Mouse (Mus musculus) limb, embryonic 10.5 days (tissue): Measurements from ENCODE around the gene Kptn. TPM values are rescaled to one million over a fixed set of nuclear protein-coding genes. Genes with fewer than 3 reads are reported as not detected.

Experiments
- DNase-seq: peaks from one replicate; pipeline ENCODE4 v3.0.0-alpha.2; 2017; ENCODE audit warnings: low spot score
- H3K27ac ChIP-seq: fragments of 300-500 bp; sonication (generic); 2 replicates; pipeline ENCODE4 v1.5.1; 2016; ENCODE audit warnings: mild to moderate bottlenecking
- H3K27me3 ChIP-seq: fragments of 300-500 bp; sonication (generic); 2 replicates; pipeline ENCODE4 v1.6.1; 2016; ENCODE audit warnings: low read depth, mild to moderate bottlenecking; ENCODE audit not compliant: poor library complexity, severe bottlenecking
- H3K36me3 ChIP-seq: fragments of 300-500 bp; sonication (generic); 2 replicates; pipeline ENCODE4 v1.6.1; 2016; ENCODE audit warnings: mild to moderate bottlenecking, moderate library complexity
- H3K4me1 ChIP-seq: fragments of 300-500 bp; sonication (generic); 2 replicates; pipeline ENCODE4 v1.6.1; 2016
- H3K4me3 ChIP-seq: fragments of 300-500 bp; sonication (generic); 2 replicates; pipeline ENCODE4 v1.5.1; 2016; ENCODE audit warnings: mild to moderate bottlenecking, moderate library complexity
- H3K9me3 ChIP-seq: fragments of 300-500 bp; sonication (generic); replicated peaks from 2 replicates; pipeline ENCODE4 v1.6.1; 2016; ENCODE audit warnings: mild to moderate bottlenecking
- WGBS: fragments of 180-500 bp; shearing (Covaris S2); methylation state at CpG from one replicate; pipeline ENCODE4 v1.1.7; 2016; 5-methylcytosine and 5-hydroxymethylcytosine counted together
- polyA plus RNA-seq: library from polyadenylated mRNA; unstranded; fragments of >200 nt; fragmentation: Nextera tagmentation; extraction: Ambion mirVana; gene quantifications from 2 replicates; pipeline ENCODE4 v1.2.1, GENCODE M21; 2016

Kptn gene
- polyA plus RNA-seq, 1 experiment from 2014 or later, result 27.0 TPM

DNA sequence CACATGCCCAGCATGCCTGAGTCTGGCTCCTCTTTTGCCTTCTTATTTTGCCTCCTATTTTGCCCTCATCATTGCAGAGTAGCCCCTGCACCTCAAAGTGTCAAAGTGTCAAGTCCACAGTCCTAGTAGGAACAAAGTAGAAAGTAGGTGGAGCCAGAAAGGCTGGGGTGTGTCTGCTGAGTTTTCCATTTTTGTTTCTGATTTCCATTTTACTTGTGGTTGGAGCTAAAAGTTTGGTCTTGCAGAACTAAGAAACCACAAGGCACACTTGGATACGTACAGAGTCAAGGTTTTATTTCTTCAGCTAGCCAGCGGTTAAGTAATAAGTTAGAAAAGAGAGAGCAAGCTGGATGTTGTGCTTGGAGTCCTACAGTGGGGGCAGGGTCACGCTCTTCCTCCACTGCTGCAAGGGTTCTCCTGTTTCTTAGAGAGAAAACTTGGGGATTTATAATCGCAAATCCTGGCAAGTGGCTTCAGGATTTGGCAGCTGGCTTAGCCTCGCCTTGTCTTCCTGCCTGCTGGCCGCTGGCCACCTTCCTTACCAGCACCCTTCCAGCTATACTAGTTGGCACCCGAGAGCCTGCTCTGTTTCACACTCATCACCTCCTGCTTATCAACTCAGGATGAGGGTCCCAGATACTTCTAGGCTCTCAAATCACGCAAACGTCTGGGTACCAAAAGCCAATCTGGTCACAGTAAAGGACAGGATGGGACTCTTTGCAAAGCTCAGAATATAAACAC is 35.6 kb downstream of the Kptn start:
- no peak for DNase-seq
- Histone ChIP-seq H3K4me3 (no peak overlapping the region), H3K36me3 (no peaks in the 10 kb centered on the region), H3K27ac (no peak overlapping the region), H3K27me3 (peaks cover 36% of the 10 kb centered on the region), H3K4me1 (peaks cover 6% of the 10 kb centered on the region; the same call in 1 of the 2 replicates), H3K9me3 (no peaks in the 10 kb centered on the region)
- WGBS, result 74% methylated on average over 9 of the region's 9 CpGs

DNA sequence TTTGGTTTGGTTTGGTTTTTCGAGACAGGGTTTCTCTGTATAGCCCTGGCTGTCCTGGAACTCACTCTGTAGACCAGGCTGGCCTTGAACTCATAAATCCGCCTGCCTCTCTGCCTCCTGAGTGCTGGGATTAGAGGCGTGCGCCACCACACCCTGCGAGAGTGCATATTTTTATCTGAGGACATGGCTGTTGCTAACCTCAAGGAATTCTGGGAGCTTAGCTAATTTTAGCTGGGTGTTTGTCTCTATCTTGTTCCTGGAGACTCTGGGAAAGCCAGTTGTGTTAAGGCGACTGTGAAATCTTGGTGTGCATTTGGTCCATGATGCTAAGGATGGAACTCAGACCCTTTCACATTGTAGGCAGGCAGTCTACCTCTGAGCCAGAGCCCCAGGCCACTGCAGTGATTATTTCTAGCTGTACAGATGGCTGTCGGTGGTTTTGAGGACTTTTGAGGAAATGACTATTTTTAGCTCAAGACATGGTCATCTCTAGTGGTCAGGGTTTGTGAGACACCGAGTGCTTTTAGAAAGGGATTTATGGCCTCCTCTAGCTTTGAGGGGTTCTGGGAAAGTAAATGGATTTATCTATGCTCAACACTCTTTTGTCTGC is 36.5 kb downstream of the Kptn start:
- DNase-seq, result no peak
- H3K9me3 ChIP-seq, result no peaks in the 10 kb centered on the region
- 84% methylated on average over 8 of the region's 8 CpGs for WGBS

DNA sequence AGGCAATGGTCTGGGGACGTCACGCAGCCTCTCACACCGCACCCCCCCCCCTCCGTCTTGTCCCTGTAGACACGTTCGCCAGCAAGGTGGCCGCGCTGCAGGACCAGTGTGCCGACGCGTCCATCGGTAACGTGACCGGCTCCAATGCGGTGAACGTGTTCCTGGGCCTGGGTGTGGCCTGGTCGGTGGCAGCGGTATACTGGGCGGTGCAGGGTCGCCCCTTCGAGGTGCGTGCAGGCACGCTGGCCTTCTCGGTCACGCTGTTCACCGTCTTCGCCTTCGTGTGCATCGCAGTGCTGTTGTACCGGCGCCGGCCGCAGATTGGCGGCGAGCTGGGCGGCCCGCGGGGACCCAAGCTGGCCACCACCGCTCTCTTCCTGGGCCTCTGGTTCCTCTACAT is 39.0 kb downstream of the Kptn start:
- peak; percentile 34 for DNase-seq
- H3K27ac ChIP-seq, result no peak overlapping the region
- peak overlapping the region; percentile 25; the same call in 1 of the 2 replicates for H3K4me3 ChIP-seq
- H3K4me1 ChIP-seq, result peaks cover 6% of the 10 kb centered on the region; the same call in 1 of the 2 replicates
- no peaks in the 10 kb centered on the region for H3K9me3 ChIP-seq
- H3K36me3 ChIP-seq, result no peaks in the 10 kb centered on the region
- WGBS, result 13% methylated on average over 39 of the region's 39 CpGs
- H3K27me3 ChIP-seq, result peaks cover 41% of the 10 kb centered on the region

More for the DNA sequence above, 36.5 kb downstream of the Kptn start:
- Histone ChIP-seq H3K27ac (no peak overlapping the region), H3K36me3 (no peaks in the 10 kb centered on the region), H3K4me3 (no peak overlapping the region), H3K27me3 (peaks cover 41% of the 10 kb centered on the region), H3K4me1 (peaks cover 6% of the 10 kb centered on the region; the same call in 1 of the 2 replicates)

DNA sequence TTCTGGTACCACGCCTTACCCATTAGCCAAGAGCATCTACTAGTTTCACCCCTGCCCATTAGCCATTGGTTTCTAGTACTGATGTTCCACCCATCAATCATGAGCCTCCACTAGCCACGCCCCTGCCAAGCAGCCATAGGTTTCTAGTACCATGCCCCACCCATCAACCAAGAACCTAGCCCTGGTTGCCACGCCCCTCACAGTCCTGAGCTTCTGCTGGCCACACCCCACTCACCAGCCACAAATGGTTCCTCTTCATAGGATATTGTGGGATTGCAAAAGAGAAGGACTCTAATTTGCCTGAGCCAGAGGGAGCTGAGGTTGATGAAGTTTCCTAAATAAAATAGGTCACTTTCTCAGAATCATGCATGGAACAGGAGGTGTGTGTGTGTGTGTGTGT is 41.0 kb downstream of the Kptn start:
- DNase-seq, result no peak
- H3K27me3 ChIP-seq, result peaks cover 41% of the 10 kb centered on the region
- no peak overlapping the region for H3K27ac ChIP-seq
- peaks cover 6% of the 10 kb centered on the region; the same call in 1 of the 2 replicates for H3K4me1 ChIP-seq
- 68% methylated on average over 3 of the region's 3 CpGs for WGBS
- H3K4me3 ChIP-seq, result no peak overlapping the region
- H3K36me3 ChIP-seq, result no peaks in the 10 kb centered on the region
- no peaks in the 10 kb centered on the region for H3K9me3 ChIP-seq

DNA sequence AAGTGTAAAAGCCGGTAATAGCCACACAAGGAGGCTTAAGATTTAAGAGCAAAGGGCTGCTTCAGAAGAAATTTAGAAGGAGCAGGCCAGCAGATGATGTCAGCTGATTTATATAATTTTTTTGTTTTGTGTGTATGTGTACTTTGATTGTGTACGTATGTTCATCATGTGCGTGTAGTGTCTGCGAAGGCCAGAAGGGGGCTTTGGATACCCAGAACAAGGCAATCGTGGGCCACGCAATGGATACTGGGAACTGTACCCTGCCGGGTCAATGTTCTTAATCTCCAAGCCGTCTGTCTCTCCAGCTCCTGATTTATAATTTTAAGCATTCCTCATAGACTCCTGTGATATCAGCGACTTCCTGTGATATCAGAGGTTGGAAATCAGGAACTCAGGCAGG is 41.6 kb downstream of the Kptn start:
- Histone ChIP-seq H3K27me3 (peaks cover 41% of the 10 kb centered on the region), H3K4me3 (no peak overlapping the region), H3K27ac (no peak overlapping the region), H3K36me3 (no peaks in the 10 kb centered on the region), H3K4me1 (peaks cover 6% of the 10 kb centered on the region; the same call in 1 of the 2 replicates), H3K9me3 (no peaks in the 10 kb centered on the region)
- 91% methylated on average over 9 of the region's 9 CpGs for WGBS
- no peak for DNase-seq

DNA sequence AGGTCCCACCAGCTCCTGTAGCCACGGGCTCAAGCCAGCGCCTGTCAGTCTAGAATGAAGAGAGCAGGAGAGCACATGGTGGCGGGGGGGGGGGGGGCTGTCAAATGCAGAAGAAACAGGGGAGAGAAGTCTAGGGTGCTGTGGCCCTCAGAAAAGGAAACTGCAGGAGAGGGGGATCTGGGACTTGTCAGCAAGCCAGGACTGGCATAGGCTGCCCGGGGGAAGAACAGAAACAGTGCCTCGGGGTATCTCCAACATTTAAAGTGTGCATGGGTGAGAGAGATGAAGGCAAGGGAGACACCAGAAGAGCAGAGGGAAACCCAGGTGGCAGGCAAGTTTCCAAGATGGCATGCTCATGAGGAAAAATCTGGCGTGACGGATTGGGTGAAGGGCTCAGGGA is 42.3 kb downstream of the Kptn start:
- H3K4me1 ChIP-seq, result peaks cover 6% of the 10 kb centered on the region; the same call in 1 of the 2 replicates
- H3K27ac ChIP-seq, result no peak overlapping the region
- no peaks in the 10 kb centered on the region for H3K36me3 ChIP-seq
- H3K27me3 ChIP-seq, result peaks cover 38% of the 10 kb centered on the region
- WGBS, result 77% methylated on average over 7 of the region's 7 CpGs
- H3K9me3 ChIP-seq, result no peaks in the 10 kb centered on the region
- no peak overlapping the region for H3K4me3 ChIP-seq
- no peak for DNase-seq

DNA sequence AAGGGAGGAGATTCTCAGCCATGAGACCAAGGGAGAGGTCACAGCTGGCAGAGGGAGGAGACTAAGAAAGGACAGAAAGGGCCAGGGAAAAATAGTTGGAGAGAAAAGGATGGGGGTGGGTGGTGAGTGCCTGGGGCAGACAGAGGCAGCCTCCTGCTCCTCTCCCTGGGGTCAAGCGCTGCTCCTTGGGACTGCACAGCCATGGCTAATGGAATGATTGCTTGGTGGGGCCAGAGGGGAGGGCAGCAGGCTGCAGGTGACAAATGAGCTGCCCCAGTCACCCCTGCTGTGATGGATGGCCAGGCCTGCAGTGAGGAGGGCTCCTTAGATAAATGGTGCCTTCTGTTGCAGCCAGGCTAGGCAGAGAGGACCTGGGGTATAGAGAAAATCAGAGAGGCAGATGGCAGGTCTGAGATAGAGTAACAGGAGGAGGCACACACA is 52.5 kb downstream of the Kptn start:
- no peak overlapping the region for H3K4me3 ChIP-seq
- no peaks in the 10 kb centered on the region for H3K36me3 ChIP-seq
- peaks cover 43% of the 10 kb centered on the region for H3K4me1 ChIP-seq
- peak; percentile 41 for DNase-seq
- WGBS, result 0% methylated on average over 1 of the region's 1 CpGs
- H3K27me3 ChIP-seq, result peaks cover 73% of the 10 kb centered on the region
- 0 out of 2 replicates have a peak, but pooled peaks cover 2% of the 10 kb centered on the region for H3K9me3 ChIP-seq
- H3K27ac ChIP-seq, result peak overlapping the region; percentile 61; the same call in 1 of the 2 replicates

DNA sequence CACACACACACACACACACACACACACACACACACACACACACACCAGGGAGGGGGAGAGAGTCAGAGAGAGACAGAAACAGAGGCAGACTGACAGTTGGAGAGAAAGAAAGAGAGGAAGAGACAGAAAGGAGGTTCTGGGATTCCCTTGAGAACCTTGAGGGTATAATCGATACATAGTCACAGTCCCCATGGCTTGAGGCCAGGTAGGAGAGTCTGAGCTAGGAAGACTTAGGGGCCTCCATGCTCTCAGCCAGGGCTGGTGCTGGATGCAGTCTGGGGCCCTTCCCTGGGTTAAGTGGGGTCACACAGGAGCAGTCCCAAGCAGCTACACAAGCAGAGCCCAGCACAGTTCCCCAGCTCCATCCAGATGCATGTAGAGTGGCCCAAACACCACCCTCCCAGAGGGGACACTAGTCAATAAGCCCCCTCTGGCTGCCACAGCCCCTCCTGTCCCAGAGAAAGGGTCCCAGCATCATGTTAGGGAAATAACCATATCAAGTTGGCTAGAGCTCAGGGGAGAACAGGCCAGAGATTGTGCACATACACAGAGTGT is 53.0 kb downstream of the Kptn start:
- Histone ChIP-seq H3K27ac (0 out of 2 replicates have a peak overlapping the region, but pooled peaks have one; percentile 59), H3K4me1 (peaks cover 45% of the 10 kb centered on the region), H3K27me3 (peaks cover 78% of the 10 kb centered on the region), H3K4me3 (no peak overlapping the region), H3K36me3 (no peaks in the 10 kb centered on the region), H3K9me3 (0 out of 2 replicates have a peak, but pooled peaks cover 2% of the 10 kb centered on the region)
- WGBS, result 30% methylated on average over 1 of the region's 1 CpGs
- DNase-seq, result peak; percentile 35

DNA sequence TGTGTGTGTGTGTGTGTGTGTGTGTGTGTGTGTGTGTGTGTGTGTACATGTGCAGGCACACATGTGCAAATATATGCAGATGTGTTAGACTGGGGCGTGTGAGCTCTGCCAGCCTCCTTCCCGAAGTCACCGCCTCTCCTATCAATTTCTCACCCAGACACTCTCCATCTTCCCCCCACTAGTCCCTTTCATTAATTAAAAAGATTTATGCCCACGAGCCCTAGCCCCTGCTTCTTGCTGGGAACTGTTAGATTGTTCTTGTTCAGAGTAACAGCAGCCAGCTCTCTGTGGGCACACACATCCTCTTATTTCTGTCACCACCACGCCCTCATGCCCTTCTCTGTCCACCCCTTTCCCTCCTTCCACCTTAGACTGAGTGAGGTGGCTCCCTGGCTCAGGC is 53.5 kb downstream of the Kptn start:
- DNase-seq, result no peak
- WGBS, result 6% methylated on average over 5 of the region's 5 CpGs
- Histone ChIP-seq H3K4me3 (no peak overlapping the region), H3K27ac (0 out of 2 replicates have a peak overlapping the region, but pooled peaks have one; percentile 43), H3K9me3 (no peaks in the 10 kb centered on the region), H3K4me1 (peaks cover 47% of the 10 kb centered on the region), H3K27me3 (peaks cover 83% of the 10 kb centered on the region), H3K36me3 (no peaks in the 10 kb centered on the region)

DNA sequence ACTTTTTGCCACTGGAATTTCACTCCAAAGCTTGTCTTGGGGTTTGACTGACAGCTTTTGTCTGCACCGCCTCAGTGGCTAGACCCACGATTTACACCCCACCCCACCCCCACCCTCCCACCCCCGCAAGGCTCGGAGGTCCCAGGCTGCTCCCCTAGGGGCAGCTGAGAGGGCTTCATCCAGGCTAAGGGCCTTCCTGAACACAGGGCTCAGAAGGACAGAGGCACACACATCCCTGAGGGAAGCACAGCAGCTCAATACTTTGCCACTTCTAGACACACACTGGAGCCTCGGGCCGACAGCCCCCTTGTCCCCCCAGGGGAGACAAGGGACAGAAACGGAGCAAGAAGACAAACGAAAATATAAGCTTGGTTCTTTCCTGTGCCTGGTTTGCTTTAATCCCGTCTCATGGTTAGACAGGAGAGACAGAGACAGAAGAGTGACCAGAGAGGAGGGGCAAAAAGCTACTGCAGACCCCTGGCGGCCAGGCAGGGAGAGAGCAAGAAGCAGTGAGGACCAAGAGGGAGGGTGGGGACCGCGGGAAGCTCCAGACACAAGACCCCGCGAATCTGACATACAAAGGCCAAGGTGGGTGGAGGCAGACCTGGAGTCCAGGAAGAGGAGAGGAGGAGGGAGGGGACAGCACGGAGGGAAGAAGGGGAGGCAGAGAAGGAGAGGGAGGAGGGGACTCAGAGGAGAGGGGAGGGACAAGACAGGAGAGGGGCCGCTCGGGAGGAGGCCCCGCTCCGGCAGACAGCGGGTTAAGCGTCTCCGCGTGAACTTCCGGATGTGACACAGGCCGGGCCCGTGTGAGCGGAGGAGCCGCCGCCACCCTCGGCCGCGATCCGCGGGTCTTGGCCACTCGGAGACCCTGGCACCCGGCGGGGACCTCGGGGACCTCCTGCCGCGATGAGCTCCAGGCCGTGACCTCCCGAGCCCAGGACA is 55.2 kb downstream of the Kptn start, which contains the start of gene Meis3:
Meis3 (plus strand) TSS at position 494 of the 945 bp plus-strand sequence.
- under 1% methylated on average over 42 of the region's 42 CpGs for WGBS
- peaks cover 47% of the 10 kb centered on the region for H3K4me1 ChIP-seq

DNA sequence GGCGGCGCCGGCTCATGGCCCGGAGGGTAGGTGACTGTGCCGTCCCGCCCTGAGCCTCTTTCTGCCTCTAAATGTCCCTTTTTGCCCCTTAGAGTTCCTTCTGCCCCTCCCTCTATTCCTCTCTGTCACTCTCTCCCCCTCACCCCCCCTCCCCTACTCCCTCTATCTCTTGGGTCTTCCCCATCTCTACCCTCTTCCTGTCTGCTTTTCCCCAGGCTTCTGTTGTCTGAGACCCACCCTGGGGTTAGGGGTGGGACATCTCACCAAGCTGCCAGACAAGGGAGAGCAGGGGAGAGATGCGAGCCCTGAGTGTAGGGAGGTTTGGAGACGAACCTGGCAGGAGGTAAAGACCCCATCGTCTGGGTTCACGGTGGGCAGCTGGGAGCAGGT is 55.8 kb downstream of the Kptn start:
- WGBS, result under 1% methylated on average over 10 of the region's 10 CpGs
- H3K9me3 ChIP-seq, result 0 out of 2 replicates have a peak, but pooled peaks cover 2% of the 10 kb centered on the region
- H3K27ac ChIP-seq, result peak overlapping the region; percentile 66
- peak overlapping the region; percentile 52 for H3K4me3 ChIP-seq
- peaks cover 75% of the 10 kb centered on the region for H3K27me3 ChIP-seq
- peaks cover 47% of the 10 kb centered on the region for H3K4me1 ChIP-seq
- H3K36me3 ChIP-seq, result no peaks in the 10 kb centered on the region; the same call in 1 of the 2 replicates
- DNase-seq, result no peak

More for the DNA sequence above, 55.2 kb downstream of the Kptn start, which contains the start of gene Meis3:
- DNase-seq, result peak; percentile 63
- H3K9me3 ChIP-seq, result 0 out of 2 replicates have a peak, but pooled peaks cover 2% of the 10 kb centered on the region
- H3K27ac ChIP-seq, result peak within 1 kb of the TSS; percentile 66
- peaks cover 79% of the 10 kb centered on the region for H3K27me3 ChIP-seq
- no peaks in the 10 kb centered on the region; the same call in 1 of the 2 replicates for H3K36me3 ChIP-seq
- H3K4me3 ChIP-seq, result peak within 1 kb of the TSS; percentile 52
